Mouse (Mus musculus): ENCODE measurements around the gene Phf11d. TPM values are rescaled to one million over a fixed set of nuclear protein-coding genes. Genes with fewer than 3 reads are reported as not detected.
"Not testable (repeated sequence)": the region's sequence is repeated elsewhere in the genome, so short reads cannot be mapped to it uniquely, and the experiment has no call there.

Phf11d gene
- polyA plus RNA-seq (2016; fragmentation: Nextera tagmentation; extraction: Ambion mirVana), result 0.31 and 0.55 TPM in 2 replicates

GRCm38 (mm10) chr14:59365244-59365644 lies at the start of gene Phf11d:
Phf11d (minus strand) TSS chr14:59365470.
- Histone ChIP-seq H3K27ac (no peak within 1 kb of the TSS), H3K4me1 (no peaks in the 10 kb centered on the region), H3K27me3 (replicated peaks) (no peaks in the 10 kb centered on the region), H3K9ac (no peak within 1 kb of the TSS), H3K4me2 (replicated peaks) (no peak within 1 kb of the TSS), H3K9me3 (peaks cover 1% of the 10 kb centered on the region; the same call in 1 of the 2 replicates), H3K4me3 (no peak within 1 kb of the TSS), H3K36me3 (no peaks in the 10 kb centered on the region)
- no peak for ATAC-seq (ENCODE audit: low FRiP score, low read depth)
- WGBS, result 86% methylated on average over 6 of the region's 6 CpGs

- ATAC-seq (ENCODE audit: low FRiP score, low read depth); H3K27ac ChIP-seq; H3K9ac ChIP-seq; H3K4me2 ChIP-seq (replicated peaks); H3K4me3 ChIP-seq; H3K27me3 ChIP-seq (replicated peaks); H3K4me1 ChIP-seq; H3K9me3 ChIP-seq: not testable (repeated sequence)
- WGBS, result 95% methylated on average over 2 of the region's 2 CpGs
- peaks cover 15% of the 10 kb centered on the region; the same call in 1 of the 2 replicates for H3K36me3 ChIP-seq
Measured at GRCm38 (mm10) chr14:59414979-59415378, 49.7 kb upstream of the Phf11d start.

GRCm38 (mm10) chr14:59396999-59397398 lies 31.7 kb upstream of the Phf11d start:
- H3K9ac ChIP-seq, result no peak overlapping the region
- H3K4me3 ChIP-seq, result no peak overlapping the region
- no peaks in the 10 kb centered on the region for H3K4me1 ChIP-seq
- H3K4me2 ChIP-seq (replicated peaks), result no peak overlapping the region
- WGBS, result 87% methylated on average over 2 of the region's 2 CpGs
- H3K9me3 ChIP-seq, result no peaks in the 10 kb centered on the region
- no peaks in the 10 kb centered on the region for H3K27me3 ChIP-seq (replicated peaks)
- no peak overlapping the region for H3K27ac ChIP-seq
- H3K36me3 ChIP-seq, result peaks cover 9% of the 10 kb centered on the region; the same call in 1 of the 2 replicates
- ATAC-seq (ENCODE audit: low FRiP score, low read depth), result no peak

GRCm38 (mm10) chr14:59395281-59395680 lies 30.0 kb upstream of the Phf11d start, which contains the start of gene Phf11c:
Phf11c (minus strand) TSS chr14:59395381.
- H3K27me3 ChIP-seq (replicated peaks), result no peaks in the 10 kb centered on the region
- no peak for ATAC-seq (ENCODE audit: low FRiP score, low read depth)
- H3K36me3 ChIP-seq, result 0 out of 2 replicates have a peak, but pooled peaks cover 2% of the 10 kb centered on the region
- H3K9me3 ChIP-seq, result no peaks in the 10 kb centered on the region
- H3K27ac ChIP-seq, result no peak within 1 kb of the TSS
- H3K4me1 ChIP-seq, result no peaks in the 10 kb centered on the region
- no peak within 1 kb of the TSS for H3K4me3 ChIP-seq
- WGBS, result 87% methylated on average over 3 of the region's 3 CpGs
- no peak within 1 kb of the TSS for H3K4me2 ChIP-seq (replicated peaks)
- H3K9ac ChIP-seq, result no peak within 1 kb of the TSS

- not testable (repeated sequence) for H3K4me2 ChIP-seq (replicated peaks); ATAC-seq (ENCODE audit: low FRiP score, low read depth); H3K9me3 ChIP-seq; H3K4me1 ChIP-seq; H3K27ac ChIP-seq; H3K36me3 ChIP-seq; H3K4me3 ChIP-seq; H3K9ac ChIP-seq; H3K27me3 ChIP-seq (replicated peaks)
- 79% methylated on average over 4 of the region's 4 CpGs for WGBS
Measured at GRCm38 (mm10) chr14:59390181-59390580, 24.9 kb upstream of the Phf11d start.

- Histone ChIP-seq H3K27me3 (replicated peaks) (no peaks in the 10 kb centered on the region), H3K36me3 (no peaks in the 10 kb centered on the region), H3K4me3 (no peak overlapping the region), H3K4me1 (no peaks in the 10 kb centered on the region), H3K27ac (no peak overlapping the region), H3K9me3 (no peaks in the 10 kb centered on the region), H3K9ac (no peak overlapping the region), H3K4me2 (replicated peaks) (no peak overlapping the region)
- ATAC-seq (ENCODE audit: low FRiP score, low read depth), result no peak
- WGBS, result 77% methylated on average over 1 of the region's 1 CpGs
Measured at GRCm38 (mm10) chr14:59389532-59389931, 24.3 kb upstream of the Phf11d start.

- no peak for ATAC-seq (ENCODE audit: low FRiP score, low read depth)
- Histone ChIP-seq H3K9me3 (peaks cover 17% of the 10 kb centered on the region; the same call in 1 of the 2 replicates), H3K27ac (no peak overlapping the region), H3K36me3 (no peaks in the 10 kb centered on the region), H3K9ac (no peak overlapping the region), H3K4me1 (no peaks in the 10 kb centered on the region), H3K4me3 (no peak overlapping the region), H3K27me3 (replicated peaks) (no peaks in the 10 kb centered on the region), H3K4me2 (replicated peaks) (no peak overlapping the region)
- WGBS, result 92% methylated on average over 25 of the region's 25 CpGs
Measured at GRCm38 (mm10) chr14:59370348-59371068, 5.2 kb upstream of the Phf11d start.

GRCm38 (mm10) chr14:59366386-59367105 lies 1.3 kb upstream of the Phf11d start:
- Histone ChIP-seq H3K4me3 (no peak overlapping the region), H3K4me1 (no peaks in the 10 kb centered on the region), H3K36me3 (no peaks in the 10 kb centered on the region), H3K27ac (no peak overlapping the region), H3K9ac (no peak overlapping the region), H3K9me3 (peaks cover 14% of the 10 kb centered on the region; the same call in 1 of the 2 replicates), H3K4me2 (replicated peaks) (no peak overlapping the region), H3K27me3 (replicated peaks) (no peaks in the 10 kb centered on the region)
- 86% methylated on average over 8 of the region's 8 CpGs for WGBS
- ATAC-seq (ENCODE audit: low FRiP score, low read depth), result no peak

GRCm38 (mm10) chr14:59341189-59341588 lies 24.1 kb downstream of the Phf11d start, which contains the start of gene Phf11b:
Phf11b (minus strand) TSS chr14:59341351.
- ATAC-seq (ENCODE audit: low FRiP score, low read depth); H3K9me3 ChIP-seq: not testable (repeated sequence)
- 82% methylated on average over 1 of the region's 1 CpGs for WGBS

GRCm38 (mm10) chr14:59339541-59339940 lies 25.7 kb downstream of the Phf11d start:
- Histone ChIP-seq H3K27me3 (replicated peaks) (no peaks in the 10 kb centered on the region), H3K4me1 (no peaks in the 10 kb centered on the region), H3K9ac (no peak overlapping the region), H3K4me2 (replicated peaks) (no peak overlapping the region), H3K27ac (no peak overlapping the region), H3K4me3 (no peak overlapping the region), H3K9me3 (no peaks in the 10 kb centered on the region), H3K36me3 (no peaks in the 10 kb centered on the region)
- no peak for ATAC-seq (ENCODE audit: low FRiP score, low read depth)
- 100% methylated on average over 1 of the region's 1 CpGs for WGBS

More at GRCm38 (mm10) chr14:59341189-59341588, 24.1 kb downstream of the Phf11d start, which contains the start of gene Phf11b:
- H3K4me1 ChIP-seq; H3K9ac ChIP-seq; H3K4me3 ChIP-seq; H3K4me2 ChIP-seq (replicated peaks); H3K36me3 ChIP-seq; H3K27me3 ChIP-seq (replicated peaks); H3K27ac ChIP-seq: not testable (repeated sequence)

GRCm38 (mm10) chr14:59336056-59336455 lies 29.2 kb downstream of the Phf11d start:
- not testable (repeated sequence) for ATAC-seq (ENCODE audit: low FRiP score, low read depth); H3K27ac ChIP-seq; H3K9me3 ChIP-seq; H3K4me3 ChIP-seq; H3K4me2 ChIP-seq (replicated peaks); H3K9ac ChIP-seq; H3K4me1 ChIP-seq; H3K36me3 ChIP-seq; H3K27me3 ChIP-seq (replicated peaks)
- WGBS, result 100% methylated on average over 3 of the region's 3 CpGs

- H3K9me3 ChIP-seq; H3K4me2 ChIP-seq (replicated peaks); H3K9ac ChIP-seq; H3K36me3 ChIP-seq; H3K4me3 ChIP-seq; H3K27me3 ChIP-seq (replicated peaks); ATAC-seq (ENCODE audit: low FRiP score, low read depth); H3K4me1 ChIP-seq; H3K27ac ChIP-seq: not testable (repeated sequence)
- 56% methylated on average over 3 of the region's 3 CpGs for WGBS
Measured at GRCm38 (mm10) chr14:59330499-59330898, 34.8 kb downstream of the Phf11d start.

Measured in neural tube, embryonic 12.5 days (tissue).